Mouse (Mus musculus): ENCODE results near the gene Gm20605.

DNA sequence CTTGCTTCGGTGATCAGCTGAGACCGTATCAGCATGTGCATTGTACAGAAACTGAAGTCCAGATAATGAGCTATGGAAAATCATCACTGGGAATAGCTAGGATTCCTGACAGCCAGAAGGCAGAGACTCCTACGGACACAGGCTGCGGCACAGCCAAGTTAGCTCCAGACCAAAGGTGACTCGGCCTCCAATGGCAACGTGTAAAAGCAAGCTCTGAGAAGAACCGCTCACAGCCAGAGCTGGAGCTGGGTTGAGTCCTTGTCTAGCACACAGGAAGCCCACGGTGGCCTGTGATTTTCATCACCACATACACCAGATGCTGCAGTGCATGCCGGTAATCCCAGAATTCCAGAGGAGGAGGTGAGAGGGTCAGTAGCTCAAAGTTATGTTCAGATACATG is 61.6 kb downstream of the Gm20605 start:
- TF ChIP-seq CTCF (IDR thresholded peaks at IDR 0.05; ENCODE audit: borderline replicate concordance, insufficient read depth, low read length) (no peak), POLR2A (IDR thresholded peaks at IDR 0.05; ENCODE audit: low read depth, low read length) (no peak)
